ENCODE assay signal across 7 mouse cellular contexts in the genomic region with DNA sequence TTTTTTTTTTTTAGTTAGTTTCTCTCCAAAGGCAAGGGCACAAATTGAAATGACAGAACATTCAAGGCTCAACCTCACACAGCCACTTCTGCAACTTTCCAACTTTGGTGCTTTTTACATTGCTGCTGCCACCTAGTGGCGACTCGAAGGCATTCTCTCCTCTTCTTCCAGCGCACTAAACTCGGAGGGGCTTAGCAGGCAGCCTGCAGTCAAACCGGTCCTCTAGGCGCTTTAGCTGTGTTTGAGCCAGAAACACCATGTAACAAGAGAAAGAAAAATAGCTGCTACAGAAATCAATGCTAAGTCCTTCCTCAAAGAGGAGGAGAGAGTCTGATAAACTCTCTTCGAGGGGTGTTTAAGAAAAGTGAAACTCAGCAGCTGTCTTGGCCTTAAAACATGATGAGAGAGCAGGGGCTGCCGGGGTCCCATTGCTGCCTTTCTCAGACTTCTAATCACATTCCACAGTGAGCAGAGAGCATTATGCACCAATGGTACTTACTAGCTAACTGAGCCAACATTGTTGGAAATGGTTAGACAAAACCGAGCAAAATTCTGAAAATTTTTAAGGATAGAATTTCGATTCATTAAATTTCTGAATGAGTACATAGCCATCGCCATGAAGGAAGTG.
A peak's percentile ranks its signal among the peaks of the same experiment; 100 is the strongest.
DNase-seq lines count a peak whose midpoint lies in the region; ATAC-seq lines count a peak whose summit lies in the region.

No protein-coding gene starts in this region.

- H3K4me1 ChIP-seq in embryonic facial prominence, embryonic 13.5 days: no peaks in the 10 kb centered on the region

- H3K9me3 ChIP-seq in embryonic facial prominence, embryonic 13.5 days: no peaks in the 10 kb centered on the region

- H3K4me3 ChIP-seq in embryonic facial prominence, embryonic 13.5 days: no peak overlapping the region

- DNase-seq in MEL-GATA-1-ER (ENCODE audit: extremely low read depth, low read depth): peak; percentile 3
- peak; percentile 56 for DNase-seq in adrenal gland, postnatal 36 days
- DNase-seq in layer of hippocampus, adult 9-11 months: peak; percentile 44
- peak; percentile 39 to 50 for DNase-seq in lung, postnatal 4 days
- DNase-seq in right cerebral cortex, postnatal 14 days: peak; percentile 63

- H3K9ac ChIP-seq in embryonic facial prominence, embryonic 13.5 days: no peak overlapping the region

- 29% methylated on average over 11 of the region's 11 CpGs for WGBS in embryonic facial prominence, embryonic 13.5 days

- no peak overlapping the region for H3K27ac ChIP-seq in embryonic facial prominence, embryonic 13.5 days

- peak overlapping the region; percentile 21 for H3K4me2 ChIP-seq in embryonic facial prominence, embryonic 13.5 days

- H3K36me3 ChIP-seq in embryonic facial prominence, embryonic 13.5 days: no peaks in the 10 kb centered on the region

- peak; percentile 48; the same call in 1 of the 2 replicates for ATAC-seq in embryonic facial prominence, embryonic 13.5 days (ENCODE audit: insufficient number of reproducible peaks, insufficient read depth, low FRiP score, low TSS enrichment, low read depth)
- peak; percentile 86 to 90 for ATAC-seq in hematopoietic stem cell, adult 5-6 weeks (replicated peaks in 1 of 2; ENCODE audit: insufficient read depth in 1 of 2, low FRiP score in 2 of 2, low TSS enrichment in 1 of 2, low read depth in 1 of 2, poor library complexity in 2 of 2, severe bottlenecking in 2 of 2)

- H3K27me3 ChIP-seq in embryonic facial prominence, embryonic 13.5 days: no peaks in the 10 kb centered on the region

Comparison
In these comparisons a context has a peak if more than half of its experiments do, and no peak if none do; other contexts are left out.
1. DNase-seq: peak in every context shown above with its lines; median percentile 63 in right cerebral cortex, postnatal 14 days; 56 in adrenal gland, postnatal 36 days; 44 in lung, postnatal 4 days; 44 in layer of hippocampus, adult 9-11 months; 3 in MEL-GATA-1-ER.